Mouse (Mus musculus): ENCODE results near the gene Sec24b. TPM values are rescaled to one million over a fixed set of nuclear protein-coding genes. Genes with fewer than 3 reads are reported as not detected.

Gene Sec24b
- total RNA-seq, 2 experiments from 2014 or later, result 24.8 to 39.7 TPM

DNA sequence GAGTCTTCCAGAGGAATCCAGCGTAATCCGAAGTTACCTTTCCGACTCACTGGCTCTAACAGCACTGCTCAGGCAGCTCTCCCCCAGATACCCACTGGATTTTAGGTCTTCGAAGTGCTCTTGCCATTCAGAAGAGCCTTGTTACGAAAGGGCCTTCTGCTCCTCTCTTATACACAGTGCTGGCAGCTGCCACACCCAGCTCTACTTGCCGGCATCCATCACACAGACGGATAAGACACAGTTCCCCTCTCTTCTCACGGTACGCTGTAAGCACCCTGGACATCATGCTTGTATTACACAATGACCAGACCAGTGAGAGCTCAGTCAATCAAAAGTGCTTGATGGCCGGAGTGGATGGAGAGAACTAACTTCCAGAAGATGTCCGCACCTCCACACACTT lies 79.6 kb downstream of the Sec24b start:
- ATAC-seq (replicated peaks; ENCODE audit: poor library complexity), result no peak

DNA sequence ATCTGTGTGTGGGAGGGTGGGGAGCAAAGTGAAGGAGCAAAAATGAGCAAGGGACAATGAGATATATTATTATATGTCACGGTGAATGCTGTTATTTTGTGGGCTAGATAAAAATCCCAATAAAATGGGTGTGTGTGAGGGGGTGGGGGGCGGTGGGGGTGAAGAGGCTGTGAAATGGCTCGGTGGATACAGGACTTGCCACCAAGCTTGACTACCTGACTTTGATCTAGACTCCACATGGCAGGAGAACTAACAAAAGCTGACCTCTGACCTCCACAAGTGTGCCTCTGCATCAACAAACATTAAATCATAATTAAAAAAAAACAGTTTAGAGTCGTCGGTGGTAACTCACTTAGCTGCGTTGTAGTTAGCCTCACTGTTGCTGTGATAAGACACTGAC lies 81.8 kb downstream of the Sec24b start:
- 0 out of 2 replicates have a peak, but pooled peaks have one; percentile 9 for ATAC-seq (replicated peaks; ENCODE audit: poor library complexity)

DNA sequence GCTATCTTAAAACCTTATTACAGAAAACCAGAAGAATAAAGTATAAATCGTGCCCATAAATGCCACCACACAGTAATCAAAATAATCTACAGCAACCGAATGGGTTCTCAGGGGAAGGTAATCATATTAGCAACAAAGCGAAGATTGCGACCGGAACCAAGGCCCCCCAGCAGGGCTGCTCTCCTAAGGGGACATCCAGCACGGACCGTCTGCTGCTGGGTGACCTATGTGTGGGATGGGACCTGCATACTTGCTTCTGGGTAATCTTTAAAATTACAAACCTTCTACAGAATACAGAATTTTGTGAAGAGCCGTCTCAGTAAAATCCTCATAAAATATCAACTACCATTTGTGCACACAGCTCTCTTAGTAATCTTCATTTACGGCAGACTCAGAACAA lies 82.6 kb downstream of the Sec24b start:
- ATAC-seq (replicated peaks; ENCODE audit: poor library complexity), result no peak

DNA sequence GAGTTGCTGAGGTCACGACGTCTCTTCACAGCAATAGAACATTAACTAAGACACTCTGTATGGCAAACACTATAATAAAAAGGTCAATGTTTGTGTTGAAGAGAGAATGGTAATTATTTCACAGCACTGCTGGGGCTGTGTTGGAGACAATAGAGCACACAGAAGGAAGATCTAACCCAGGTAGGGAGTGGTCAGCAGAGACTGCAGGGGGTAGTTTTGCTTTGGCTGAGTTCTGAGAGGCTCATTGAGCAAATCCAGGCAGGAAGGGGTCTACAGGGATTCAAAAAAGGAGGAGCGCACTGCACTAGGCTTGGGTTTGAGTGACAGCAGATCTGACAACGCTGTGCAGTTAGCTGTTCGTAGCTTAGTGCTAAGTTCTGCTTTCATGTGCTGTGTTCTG lies 85.0 kb downstream of the Sec24b start:
- no peak for ATAC-seq (replicated peaks; ENCODE audit: poor library complexity)

DNA sequence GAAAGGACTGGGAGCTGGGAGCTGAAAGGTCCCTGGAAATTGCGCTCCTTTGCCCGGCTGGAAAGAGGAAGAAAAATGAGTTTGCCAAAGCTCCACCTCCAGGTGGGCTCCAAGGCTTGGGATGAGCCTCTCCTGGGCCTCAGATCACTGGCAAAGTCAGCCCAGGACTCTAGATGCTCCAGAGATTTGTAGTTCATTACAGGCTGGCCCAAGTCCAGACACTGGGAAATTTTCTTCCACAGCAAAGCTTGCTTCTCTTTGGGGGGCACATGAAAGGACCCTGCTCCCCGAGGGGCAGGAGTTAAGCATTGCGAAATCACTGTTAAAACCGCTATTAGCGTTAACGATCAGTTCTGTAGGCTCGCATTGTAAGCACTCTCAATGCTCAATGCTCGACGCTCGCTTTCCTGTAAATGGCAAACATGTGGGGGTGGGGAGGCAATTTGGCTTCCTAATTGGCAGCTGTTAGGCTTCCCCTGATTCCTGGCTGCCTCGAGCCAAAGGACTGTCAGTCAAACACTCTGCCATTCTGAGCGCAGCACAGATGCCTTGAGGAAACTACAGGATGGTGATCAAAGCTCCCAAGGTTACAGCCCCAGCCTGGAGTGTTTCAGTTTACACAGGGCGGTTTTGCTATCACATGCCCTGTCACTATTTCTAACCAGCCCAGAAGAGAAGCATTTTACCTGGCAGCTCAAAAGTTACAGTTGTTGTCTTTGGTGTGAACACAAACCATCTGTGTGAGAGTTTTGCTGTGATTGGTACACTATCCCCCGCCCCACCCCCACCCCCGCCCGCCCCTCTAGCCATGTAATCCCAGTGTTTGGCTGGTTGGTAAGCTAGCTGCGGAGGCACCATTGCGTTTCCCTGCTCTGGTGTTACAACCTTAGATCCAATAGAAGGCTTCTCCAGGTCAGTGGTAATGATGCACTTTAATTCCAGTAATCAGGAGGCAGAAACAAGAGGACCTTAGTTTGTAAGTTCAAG lies 90.5 kb downstream of the Sec24b start:
- ATAC-seq (replicated peaks; ENCODE audit: poor library complexity), result peak; percentile 11; the same call in 1 of the 2 replicates

DNA sequence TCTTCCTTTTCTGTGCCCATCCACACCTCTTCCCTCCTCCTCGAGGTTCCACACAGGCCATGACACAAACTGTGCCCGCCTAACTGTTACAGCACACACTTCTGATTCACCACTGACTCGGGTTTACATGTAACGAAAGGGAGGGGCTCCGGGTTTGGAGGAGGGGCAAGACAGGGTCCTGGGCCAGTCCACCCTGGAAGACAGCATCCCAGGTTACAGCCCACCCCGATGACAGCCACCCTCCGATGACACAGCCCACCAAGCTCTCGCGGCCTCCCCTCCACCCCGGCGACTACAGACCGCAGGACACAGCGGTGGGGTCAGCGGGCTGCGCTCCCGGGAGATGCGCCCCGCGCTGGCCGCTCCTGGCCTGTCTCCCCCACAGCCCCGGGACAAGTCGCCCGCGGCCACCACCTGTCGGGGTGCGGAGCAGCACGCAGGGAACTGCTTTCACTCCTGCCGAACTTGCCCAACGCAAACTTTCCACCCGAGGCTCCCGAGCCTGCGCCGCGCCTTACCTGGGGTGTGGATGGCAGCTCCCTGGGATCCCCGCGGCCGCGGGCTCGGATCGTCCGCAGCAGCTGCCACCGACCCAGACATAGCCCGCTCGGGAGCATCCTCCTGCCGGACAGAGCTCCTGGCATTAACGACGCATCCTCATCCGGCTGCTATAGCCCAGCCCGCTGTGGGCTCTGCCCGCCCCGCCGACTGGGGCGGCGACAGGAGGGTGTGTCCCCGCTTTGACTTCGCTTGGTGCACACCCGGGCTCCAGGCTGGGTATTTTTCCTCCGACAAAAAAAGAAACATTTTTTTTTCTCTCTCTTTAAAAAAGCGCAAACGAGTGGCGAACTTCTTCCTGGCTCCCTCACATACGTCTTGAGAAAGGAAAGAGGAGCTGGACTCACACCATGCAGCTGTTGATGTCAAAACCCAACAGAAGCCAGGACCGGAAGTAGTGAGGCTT lies 91.6 kb downstream of the Sec24b start, which contains the start of gene Mcub:
Gene Mcub, minus strand, starts transcription at position 775 of the 964 bp plus-strand sequence.
- ATAC-seq (replicated peaks; ENCODE audit: poor library complexity), result peak; percentile 88

DNA sequence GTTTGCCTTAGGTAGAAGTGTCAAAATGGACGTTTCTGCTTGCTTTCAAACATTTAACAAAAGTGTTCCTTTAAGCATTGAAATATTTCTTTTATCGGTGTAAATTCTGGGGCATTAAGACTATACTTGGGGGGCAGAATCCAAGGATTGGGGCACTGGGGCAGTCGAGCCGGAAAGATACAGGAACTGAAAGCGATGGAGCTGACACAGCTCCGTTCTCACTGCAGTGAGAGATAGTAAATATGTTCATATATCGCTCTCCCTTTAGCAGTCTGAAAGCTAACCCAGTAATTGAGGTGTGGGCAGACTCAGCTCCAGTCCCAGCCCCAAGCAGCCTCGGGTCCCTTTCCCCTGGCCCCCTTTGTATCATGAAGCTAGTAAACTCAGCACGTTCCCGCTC lies 92.3 kb downstream of the Sec24b start:
- ATAC-seq (replicated peaks; ENCODE audit: poor library complexity), result peak; percentile 13; the same call in 1 of the 2 replicates

DNA sequence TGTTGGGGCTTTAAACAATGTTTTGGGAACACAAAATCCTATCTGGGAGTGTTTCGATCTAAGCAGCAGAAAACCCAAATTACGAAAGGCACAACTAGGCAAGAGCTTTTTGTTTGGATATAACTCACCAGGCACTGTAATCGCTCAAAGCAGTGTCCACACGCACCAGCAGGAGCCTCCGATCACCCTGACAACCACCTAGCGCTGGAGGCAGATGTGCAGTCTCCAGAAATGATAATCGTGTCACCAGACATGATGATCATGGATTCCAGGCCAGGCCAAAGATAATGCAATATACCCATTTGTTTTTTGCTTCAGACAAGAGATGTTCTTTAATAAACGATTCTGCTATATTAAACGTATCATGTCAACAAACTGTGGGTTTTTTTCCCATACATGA lies 93.5 kb downstream of the Sec24b start:
- ATAC-seq (replicated peaks; ENCODE audit: poor library complexity), result no peak

DNA sequence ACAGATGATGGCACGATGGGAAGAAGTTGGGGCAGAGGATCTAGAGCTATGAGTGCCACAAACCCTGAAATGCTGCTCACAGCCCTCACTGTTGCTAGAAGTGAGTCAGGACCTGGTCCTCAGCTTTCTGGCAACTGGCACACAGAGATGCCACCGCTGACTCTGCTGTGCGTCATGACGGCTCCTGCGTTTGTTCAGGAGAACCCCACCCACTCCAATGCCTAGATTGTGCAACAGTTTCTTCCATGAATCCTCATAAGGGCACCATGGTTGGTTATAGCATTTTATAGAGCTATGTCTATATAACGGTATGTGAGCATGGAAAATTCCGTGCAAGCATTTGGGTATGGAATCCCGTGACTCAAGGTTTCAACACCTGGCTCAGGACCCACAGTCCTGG lies 96.7 kb downstream of the Sec24b start:
- ATAC-seq (replicated peaks; ENCODE audit: poor library complexity), result no peak

DNA sequence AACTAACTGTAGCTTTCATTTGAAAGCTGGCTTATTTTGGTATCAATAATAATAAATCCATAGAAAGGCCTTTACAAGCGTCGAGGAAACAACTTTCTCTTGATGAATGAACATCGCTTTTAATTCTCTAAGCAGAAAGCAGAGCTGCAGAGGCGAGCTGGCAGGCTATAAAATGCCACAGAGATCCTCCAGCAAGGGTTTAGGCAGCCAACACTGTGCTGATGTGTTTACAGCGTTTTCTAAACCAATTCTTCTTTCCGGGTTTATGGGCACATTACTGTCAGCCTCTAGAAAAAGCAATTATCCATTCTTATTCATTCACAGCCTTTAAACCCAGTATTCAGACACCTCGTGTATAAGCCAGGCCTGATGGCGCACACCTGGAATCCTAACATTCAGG lies 98.8 kb downstream of the Sec24b start:
- no peak for ATAC-seq (replicated peaks; ENCODE audit: poor library complexity)

DNA sequence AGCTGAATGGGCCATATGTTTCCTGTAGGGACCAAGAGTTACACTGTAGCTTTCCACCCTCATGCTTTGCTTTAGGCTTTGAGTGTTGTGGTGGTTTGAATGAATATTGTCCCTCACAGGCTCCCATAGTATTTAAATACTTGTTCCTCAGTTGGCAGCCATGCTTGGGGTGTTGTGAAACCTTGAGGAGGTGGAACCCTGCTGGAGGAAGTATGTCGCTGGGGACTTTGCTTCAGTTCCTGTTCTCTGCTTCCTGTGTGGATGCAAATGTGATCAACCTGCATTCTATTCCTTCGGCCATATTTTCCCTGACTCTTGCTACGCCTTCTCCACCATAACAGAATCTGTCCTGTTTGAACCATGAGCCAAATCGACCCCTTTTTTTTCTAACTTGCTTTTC lies 108.1 kb downstream of the Sec24b start:
- ATAC-seq (replicated peaks; ENCODE audit: poor library complexity), result peak; percentile 59

DNA sequence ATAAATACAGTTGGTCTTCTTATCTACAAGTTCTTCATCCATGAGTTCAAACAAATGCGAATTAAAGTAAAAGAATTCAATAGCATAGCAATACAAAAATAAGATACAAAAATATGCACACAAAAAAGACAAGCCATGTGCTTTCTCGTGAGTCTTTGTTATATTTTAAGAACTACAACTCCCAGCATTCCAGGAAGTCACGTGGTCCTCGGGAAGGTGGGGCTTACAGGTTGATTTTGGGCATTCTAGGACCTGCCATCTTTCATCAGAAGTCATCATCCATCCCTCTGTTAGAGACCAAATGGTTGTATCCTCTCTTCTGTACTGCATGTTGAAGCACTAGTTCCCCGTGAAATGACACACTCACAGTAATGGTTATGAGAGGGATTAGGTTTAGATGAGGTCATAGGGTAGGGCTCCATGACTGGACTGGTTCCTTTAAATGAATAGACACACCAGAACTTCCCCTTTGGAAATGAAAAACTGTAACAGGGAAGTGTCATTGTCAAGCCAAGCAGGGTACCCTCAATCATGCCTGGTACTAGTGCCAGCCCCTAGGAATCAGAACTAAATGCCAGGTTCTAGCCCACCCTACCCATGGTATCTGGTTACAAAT lies 112.1 kb downstream of the Sec24b start:
- peak; percentile 40 for ATAC-seq (replicated peaks; ENCODE audit: poor library complexity)

DNA sequence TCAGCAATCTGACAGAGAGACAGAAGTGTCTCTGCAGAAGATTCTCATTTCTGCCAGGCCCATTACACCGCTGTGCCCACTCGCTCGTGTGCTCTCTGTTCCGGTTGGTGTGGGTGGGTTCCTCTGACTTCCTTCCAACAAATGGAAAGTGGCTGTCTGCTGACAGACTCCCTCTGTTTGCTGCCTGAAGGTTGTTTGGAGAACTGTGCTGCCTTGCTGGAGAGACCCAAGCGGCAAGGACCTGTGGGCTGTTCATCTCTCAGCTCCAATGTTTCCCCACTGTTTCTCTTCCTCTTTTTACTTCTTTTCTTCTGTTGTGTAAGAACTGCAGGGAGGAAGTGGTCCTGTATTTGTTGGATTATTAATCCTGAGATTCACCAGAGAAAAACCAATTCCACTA lies 113.0 kb downstream of the Sec24b start:
- peak; percentile 37 for ATAC-seq (replicated peaks; ENCODE audit: poor library complexity)

DNA sequence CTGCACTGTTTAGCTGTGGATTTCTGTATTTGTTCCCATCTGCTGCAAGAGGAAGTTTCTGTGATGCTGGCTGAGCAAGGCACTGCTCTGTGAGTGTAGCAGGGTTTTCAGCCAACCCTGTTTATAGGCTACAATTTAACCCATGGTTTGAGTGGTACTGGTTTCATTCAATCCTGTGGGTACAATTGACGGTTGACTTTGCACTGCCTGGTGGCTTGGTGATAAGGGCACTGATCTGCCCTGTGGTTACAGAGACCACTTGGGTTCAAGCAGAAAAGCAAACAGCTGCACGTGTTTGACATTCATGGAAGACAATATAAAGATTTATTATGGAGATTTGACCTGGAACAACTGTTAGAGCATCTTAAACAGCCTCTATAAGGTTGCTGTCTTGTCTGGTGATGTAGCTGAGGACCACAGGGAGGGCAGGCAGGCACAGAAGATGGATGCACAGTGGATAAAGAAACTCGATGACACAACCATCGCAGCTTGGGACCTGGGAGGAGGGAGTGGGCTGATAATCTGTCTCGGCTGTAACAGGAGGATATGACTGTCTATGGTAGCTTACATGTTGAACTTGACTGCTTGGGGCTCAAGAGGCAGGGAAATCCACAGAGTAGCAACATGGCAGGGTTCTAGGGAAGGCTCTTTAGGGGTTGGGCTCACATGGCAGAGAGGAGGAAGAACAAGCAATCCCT lies 115.0 kb downstream of the Sec24b start:
- ATAC-seq (replicated peaks; ENCODE audit: poor library complexity), result peak; percentile 76

DNA sequence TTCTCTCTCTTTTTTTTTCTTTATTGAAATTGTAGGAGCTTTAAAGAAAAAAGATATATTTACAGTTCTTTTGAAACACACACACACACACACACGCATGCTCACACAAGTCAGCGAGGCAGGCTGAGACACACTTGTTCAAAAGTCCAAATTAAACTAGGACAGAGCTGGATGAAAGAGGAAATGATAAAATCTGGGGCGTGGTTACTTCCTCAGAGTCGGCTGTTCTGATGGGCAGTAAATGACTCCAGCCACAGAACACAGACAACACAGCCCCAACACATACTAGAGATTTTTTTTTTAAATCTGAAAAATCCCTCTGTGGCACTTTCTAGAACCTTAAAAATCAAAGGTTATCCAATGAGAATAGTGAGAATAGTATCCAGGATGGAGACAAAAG lies 117.5 kb downstream of the Sec24b start:
- 0 out of 2 replicates have a peak, but pooled peaks have one; percentile 23 for ATAC-seq (replicated peaks; ENCODE audit: poor library complexity)

DNA sequence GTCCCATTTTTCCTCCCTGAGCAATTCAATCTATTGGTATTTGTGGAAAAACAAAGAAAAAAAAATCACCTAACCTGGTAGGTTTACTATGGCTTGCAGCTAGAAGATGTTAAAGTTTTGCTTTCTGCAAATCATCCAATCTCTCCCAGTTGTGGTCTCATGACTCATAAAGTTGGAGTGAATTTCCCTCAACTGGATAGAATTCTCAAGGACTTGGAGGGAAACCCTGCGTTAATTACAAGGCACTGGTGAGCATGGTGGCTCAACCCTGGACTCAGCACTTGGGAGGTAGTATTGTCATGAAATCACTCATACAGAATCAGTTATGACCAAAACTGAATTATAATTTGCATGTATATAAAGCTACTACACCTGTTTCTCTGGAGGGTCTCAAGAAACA lies 120.1 kb downstream of the Sec24b start:
- no peak for ATAC-seq (replicated peaks; ENCODE audit: poor library complexity)

DNA sequence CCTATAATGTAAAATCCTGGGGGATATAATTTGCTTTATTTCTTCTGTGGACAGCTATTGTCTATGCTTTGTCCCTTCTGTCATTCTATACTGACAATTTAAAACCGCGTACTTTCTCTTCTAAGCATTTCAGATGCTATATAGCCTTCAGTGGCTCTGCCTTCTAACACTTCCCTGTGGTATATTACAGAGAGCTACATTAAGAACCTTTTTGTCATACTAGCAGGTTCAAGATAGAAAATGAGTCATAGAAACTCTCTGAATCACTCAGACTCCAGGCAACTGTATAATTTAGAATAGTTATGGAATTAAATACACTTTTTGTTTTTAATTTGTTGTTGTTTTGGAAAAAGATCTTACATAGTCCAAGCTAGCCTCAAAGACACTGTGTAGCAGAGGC lies 120.6 kb downstream of the Sec24b start:
- ATAC-seq (replicated peaks; ENCODE audit: poor library complexity), result no peak

DNA sequence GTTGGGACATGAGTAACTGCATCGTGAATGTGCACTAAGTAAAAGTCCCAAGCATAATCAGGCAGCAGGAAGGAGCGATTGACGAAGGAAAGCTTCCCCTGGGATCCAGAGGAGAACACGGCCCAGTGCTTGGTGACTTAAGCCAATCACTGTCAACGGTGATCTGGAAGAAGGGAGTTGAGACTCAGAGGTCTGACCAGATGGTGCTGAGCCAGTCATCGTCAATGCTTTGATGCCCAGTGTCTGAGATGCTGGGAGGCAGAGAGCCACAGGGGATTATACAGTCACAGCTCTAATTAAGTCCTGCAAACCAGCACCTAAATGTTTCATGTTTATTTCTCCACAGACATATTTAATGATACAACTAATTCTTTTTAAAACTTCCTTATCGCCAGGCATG lies 122.3 kb downstream of the Sec24b start:
- no peak for ATAC-seq (replicated peaks; ENCODE audit: poor library complexity)

DNA sequence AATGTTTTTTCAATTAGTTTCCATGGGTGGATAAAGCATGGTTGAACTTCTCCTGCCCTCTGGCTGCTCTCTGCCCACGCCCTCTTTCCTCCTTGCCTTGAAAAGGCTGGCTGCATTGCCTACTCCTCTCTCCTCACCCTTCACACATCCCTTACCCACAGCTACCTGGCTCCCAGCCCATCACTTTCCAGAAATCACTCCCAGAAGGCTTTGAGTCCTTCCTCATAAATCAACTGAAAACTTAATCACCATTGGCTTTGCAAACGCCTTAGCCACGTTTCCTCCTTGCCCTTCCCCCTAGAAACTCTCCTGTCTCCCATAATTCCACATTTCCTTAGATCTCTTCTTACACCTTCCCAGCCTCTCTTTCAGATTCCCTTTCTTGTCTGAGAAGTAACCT lies 123.5 kb downstream of the Sec24b start:
- no peak for ATAC-seq (replicated peaks; ENCODE audit: poor library complexity)

DNA sequence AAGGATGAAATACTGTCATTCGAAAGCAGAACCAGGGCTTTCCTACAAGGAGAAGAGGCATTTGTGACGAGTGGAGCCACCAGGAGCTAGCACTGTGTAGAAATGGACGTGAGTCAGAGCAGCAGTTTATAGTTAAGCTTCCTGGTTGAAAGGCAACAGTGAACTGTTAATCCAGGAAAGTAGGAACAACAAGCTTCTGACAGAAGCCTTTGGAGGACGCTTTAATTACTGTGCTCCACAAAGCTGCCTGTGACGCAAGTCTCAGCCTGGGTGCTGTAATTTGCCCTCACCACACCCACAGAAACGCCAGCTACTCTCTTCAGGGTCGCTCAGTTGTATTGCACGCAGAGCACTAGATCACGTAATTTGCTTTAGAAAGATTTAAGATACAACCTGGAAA lies 124.8 kb downstream of the Sec24b start:
- ATAC-seq (replicated peaks; ENCODE audit: poor library complexity), result peak; percentile 85

Data from megakaryocyte progenitor cell, adult 5-6 weeks (primary cell).